Mouse (Mus musculus): ENCODE measurements around the gene Cwc25. TPM values are rescaled to one million over a fixed set of nuclear protein-coding genes. Genes with fewer than 3 reads are reported as not detected.
A peak's percentile ranks its signal among the peaks of the same experiment; 100 is the strongest.
"Not testable (repeated sequence)": the region's sequence is repeated elsewhere in the genome, so short reads cannot be mapped to it uniquely, and the experiment has no call there.

The Cwc25 gene
- total RNA-seq, 2 experiments from 2014 or later = 13.0 to 18.9 TPM

DNA sequence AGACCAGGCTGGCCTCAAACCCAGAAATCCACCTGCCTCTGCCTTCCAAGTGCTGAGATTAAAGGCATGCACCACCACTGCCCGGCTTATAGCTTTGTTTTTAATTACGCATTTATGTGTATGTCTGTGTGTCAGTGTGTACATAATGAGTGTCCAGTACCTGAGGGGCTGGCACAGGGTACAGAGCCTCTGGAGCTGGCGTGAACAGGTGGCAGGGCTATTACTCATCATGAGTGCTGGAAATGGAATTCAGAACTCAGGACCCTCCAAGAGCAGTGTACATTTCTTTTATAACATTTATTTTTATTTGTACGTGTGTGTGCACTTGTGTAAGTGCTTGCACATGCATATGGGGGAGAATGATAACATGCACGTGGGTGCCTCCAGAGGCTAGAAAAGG, 29.7 kb downstream of the Cwc25 start:
- no peak for ATAC-seq (replicated peaks; ENCODE audit: poor library complexity, severe bottlenecking)

- ATAC-seq (replicated peaks; ENCODE audit: poor library complexity, severe bottlenecking) = not testable (repeated sequence)
These were observed 31.5 kb downstream of the Cwc25 start for GRCm38 (mm10) chr11:97734810-97735209.

GRCm38 (mm10) chr11:97733689-97734088, 32.7 kb downstream of the Cwc25 start:
- no peak for ATAC-seq (replicated peaks; ENCODE audit: poor library complexity, severe bottlenecking)

DNA sequence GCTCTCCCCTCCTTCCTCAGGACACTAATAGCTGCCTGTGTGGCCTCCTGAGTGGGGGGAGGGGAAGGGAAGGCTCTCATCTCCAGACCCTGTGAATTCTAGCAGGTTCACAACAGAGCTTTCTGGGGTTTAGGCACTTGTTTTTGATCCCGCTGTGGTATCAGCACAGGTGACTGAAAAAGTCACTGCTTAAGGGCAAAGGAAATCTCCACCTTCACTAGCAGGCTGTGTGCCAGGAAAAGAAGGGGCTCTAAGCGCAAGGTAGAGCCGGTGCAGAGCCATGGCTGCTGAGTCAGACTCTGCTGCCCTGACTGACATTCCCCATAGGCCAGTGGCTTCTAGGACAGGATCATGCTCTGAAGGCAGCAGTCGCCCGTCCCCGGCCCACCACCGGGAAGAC, 37.6 kb downstream of the Cwc25 start:
- ATAC-seq (replicated peaks; ENCODE audit: poor library complexity, severe bottlenecking) = no peak

DNA sequence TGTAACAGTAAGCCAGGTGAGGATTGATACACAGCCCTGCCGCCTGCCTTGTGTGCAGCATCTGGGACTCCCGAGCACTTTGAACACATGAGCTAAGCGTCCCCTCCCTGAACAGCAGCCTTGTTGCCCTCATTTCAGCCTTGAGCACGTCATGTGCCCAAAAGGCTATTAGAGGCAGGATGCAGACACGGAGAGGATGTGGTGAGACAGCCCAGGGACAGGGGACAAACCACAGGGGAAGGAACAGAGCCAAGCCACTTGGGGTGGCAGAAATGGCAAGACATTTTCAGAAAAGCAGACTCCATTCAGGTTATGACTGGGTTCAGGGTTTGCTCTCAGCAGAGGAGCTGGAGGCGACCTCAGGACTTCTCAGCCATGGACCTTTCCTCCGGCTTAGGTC, 38.0 kb downstream of the Cwc25 start:
- peak; percentile 97 for ATAC-seq (replicated peaks; ENCODE audit: poor library complexity, severe bottlenecking)

DNA sequence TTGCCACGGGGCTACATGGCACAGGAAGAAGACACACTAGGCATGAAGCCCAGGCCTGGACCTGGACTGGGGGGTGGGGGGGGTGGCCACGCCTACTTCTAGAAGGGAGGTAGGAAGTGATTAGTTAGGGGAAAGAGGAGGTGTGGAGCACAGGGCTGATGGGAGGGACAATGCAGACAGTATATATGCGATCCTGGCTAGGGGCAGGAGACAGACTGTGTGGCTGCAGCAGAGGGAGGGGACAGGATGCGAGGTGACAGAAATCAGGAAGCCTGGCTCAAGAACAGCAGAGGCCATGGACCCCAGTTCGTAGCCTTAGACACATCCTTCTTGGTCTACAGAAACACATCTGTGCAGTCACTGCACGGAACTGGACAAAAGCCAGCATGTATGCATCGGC, 42.6 kb downstream of the Cwc25 start:
- ATAC-seq (replicated peaks; ENCODE audit: poor library complexity, severe bottlenecking) = no peak

GRCm38 (mm10) chr11:97721338-97721737, 45.0 kb downstream of the Cwc25 start:
- ATAC-seq (replicated peaks; ENCODE audit: poor library complexity, severe bottlenecking) = no peak

DNA sequence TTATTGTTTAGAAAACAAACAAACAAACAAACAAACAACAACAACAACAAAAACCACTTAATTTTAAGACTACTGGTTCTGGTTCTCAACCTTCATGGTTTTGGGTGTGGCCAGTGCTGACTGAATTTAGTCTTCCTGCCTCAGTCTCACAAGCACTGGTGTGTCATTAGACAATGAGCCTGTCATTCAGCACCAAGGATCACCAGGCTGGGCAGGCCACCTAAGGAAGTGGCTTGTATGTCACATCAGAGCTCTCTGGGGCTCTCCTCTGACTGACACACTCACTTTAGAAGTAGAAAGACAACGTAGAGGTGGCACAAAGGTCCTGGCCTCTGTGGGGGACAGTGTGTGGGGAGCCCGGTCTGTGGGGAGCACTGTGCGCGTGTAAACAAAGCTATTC, 47.3 kb downstream of the Cwc25 start:
- ATAC-seq (replicated peaks; ENCODE audit: poor library complexity, severe bottlenecking) = no peak; the same call in 1 of the 2 replicates

DNA sequence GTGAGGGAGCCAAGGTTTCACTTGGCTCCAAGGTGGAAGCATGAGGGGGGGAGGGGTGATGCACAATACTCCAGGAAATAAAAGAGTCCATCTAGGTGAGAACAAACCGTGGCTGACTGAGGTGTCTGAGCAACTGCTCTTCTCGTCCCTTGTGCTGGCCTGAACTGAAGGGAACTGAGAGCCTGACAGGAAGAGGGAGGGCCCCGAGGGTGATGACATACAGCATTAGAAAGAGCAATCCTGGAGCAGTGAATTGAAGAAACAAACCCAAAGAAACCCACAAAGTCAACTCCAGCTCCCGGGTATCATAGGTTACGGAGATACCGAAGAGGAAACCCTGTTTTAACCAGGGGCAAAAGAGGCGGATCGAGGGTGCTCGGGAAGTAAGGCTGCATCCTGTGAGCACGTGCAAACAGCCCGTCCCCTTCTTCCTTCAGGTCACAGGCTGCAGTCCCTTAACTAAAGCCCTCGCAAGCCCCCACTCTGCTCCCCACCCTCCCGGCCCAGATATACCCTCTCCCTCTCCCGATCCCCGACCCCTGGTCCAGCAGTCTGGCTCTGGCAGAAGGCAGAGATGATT, 48.0 kb downstream of the Cwc25 start:
- ATAC-seq (replicated peaks; ENCODE audit: poor library complexity, severe bottlenecking) = peak; percentile 79

GRCm38 (mm10) chr11:97717369-97718280, 48.7 kb downstream of the Cwc25 start:
- peak; percentile 5; the same call in 1 of the 2 replicates for ATAC-seq (replicated peaks; ENCODE audit: poor library complexity, severe bottlenecking)

GRCm38 (mm10) chr11:97716021-97716420, 50.3 kb downstream of the Cwc25 start:
- ATAC-seq (replicated peaks; ENCODE audit: poor library complexity, severe bottlenecking) = no peak

DNA sequence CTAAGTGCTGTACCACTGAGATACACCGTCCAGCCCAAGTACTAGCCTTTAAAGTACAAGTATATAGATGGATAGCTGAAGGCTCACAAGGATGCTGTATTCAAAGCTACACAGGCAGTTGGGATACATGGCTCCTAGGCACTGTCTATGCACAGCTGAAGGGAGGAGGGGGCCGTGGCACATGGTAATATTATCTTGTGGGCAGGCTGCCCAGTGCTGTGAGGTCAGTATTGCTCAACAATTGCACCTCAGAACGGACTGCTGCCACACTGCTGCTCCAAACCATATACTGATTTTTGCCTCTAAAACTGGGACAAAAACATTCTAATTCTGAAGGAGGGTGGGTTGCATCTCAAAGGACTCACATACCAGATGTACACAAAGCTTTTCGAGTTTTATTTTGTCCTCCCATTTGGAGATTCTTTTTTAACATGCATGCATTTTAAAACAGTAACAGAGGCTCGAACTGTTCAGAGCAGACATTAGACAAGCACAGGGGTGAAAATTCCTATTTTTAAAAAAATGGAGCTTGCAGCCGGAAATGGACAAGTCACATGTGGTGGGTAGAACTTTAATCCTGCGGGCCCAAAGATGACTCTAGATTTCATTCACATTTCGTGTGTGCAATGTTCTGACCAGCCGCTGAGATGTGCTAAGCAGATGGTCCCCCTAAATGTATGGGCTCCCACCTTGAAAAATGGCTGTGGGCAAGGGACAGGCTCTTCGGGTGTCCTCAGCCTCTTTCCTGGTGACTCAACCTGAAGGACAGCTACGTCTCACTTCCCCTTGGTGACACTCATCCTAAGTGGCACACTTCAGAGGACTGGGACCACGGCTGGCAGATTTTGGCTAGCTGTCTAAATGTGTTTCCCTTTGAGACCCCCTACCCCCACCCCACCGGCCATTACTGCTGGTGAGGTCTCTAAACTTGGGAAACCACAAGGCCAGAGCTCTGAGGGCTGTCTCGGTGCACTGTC, 51.3 kb downstream of the Cwc25 start:
- ATAC-seq (replicated peaks; ENCODE audit: poor library complexity, severe bottlenecking) = peak; percentile 54

- ATAC-seq (replicated peaks; ENCODE audit: poor library complexity, severe bottlenecking) = no peak
These were observed 52.0 kb downstream of the Cwc25 start for GRCm38 (mm10) chr11:97714356-97714755.

DNA sequence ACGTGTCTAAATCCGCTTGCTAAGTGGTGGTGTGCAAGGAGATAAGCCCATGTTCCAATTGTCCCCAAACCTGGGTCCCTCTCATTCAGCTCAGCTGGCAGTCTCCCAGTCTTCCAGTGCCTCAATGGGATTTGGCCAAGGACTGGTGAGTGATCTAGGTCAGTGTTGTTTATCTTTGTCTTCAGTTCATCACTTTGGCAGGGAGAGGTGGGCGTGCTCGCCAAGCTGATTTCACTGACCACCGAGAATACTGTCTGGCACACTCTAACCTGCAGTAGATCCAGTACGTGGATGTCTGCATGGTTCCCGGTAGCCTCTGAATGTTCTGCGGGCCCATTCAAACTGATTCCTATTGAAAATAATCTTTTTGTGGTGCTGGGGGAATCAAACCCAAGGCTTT, 52.5 kb downstream of the Cwc25 start:
- ATAC-seq (replicated peaks; ENCODE audit: poor library complexity, severe bottlenecking) = no peak

DNA sequence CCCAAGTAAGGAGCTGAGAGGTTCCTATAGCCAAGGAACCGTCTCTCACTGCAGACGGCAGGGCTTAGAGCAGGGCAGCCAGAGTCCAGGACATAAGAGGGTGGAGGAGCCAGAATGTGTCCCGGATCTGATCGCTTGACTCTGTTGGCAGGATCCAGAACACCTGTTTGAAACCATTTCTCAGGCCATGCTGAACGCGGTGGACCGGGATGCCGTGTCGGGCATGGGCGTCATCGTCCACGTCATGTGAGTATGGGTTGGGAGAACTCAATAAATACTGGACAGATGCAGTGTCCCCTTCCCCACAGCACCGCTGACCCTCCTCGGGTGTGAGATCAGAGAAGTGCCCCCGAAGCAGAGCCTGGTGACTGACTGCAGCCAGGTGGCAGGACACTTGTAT, 54.1 kb downstream of the Cwc25 start:
- ATAC-seq (replicated peaks; ENCODE audit: poor library complexity, severe bottlenecking) = no peak

GRCm38 (mm10) chr11:97711200-97711900, 55.0 kb downstream of the Cwc25 start:
- ATAC-seq (replicated peaks; ENCODE audit: poor library complexity, severe bottlenecking) = peak; percentile 34

DNA sequence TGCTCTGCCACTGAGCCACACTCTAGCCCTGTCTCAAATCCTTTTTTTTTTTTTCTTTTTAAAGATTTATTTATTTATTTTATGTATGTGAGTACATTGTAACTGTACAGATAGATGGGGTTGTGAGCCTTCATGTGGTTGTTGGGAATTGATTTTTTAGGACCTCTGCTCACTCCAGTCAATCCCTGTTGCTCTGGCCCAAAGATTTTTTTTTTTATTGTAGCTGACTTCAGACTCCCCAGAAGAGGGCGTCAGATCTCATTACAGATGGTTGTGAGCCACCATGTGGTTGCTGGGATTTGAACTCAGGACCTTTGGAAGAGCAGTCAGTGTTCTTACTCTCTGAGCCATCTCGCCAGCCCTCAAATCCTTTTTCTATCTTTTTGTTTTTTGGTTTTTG, 56.3 kb downstream of the Cwc25 start:
- ATAC-seq (replicated peaks; ENCODE audit: poor library complexity, severe bottlenecking) = not testable (repeated sequence)

GRCm38 (mm10) chr11:97703039-97703826, 63.1 kb downstream of the Cwc25 start, which contains the start of gene Psmb3:
Gene Psmb3 (plus strand): TSS chr11:97703399.
- ATAC-seq (replicated peaks; ENCODE audit: poor library complexity, severe bottlenecking) = peak; percentile 76

- ATAC-seq (replicated peaks; ENCODE audit: poor library complexity, severe bottlenecking) = peak; percentile 53
These were observed 64.0 kb downstream of the Cwc25 start for GRCm38 (mm10) chr11:97702393-97702745.
